Mouse (Mus musculus) G1E (cell line): ENCODE results near the gene Runx2.

Source experiments
- CTCF ChIP-seq: IDR thresholded peaks from 2 replicates; pipeline ENCODE4 v1.5.1; 2012; ENCODE audit warnings: low read depth, low read length, inconsistent platforms, mixed read lengths
- GATA2 ChIP-seq: IDR thresholded peaks from 2 replicates; pipeline ENCODE4 v1.6.1; 2012; ENCODE audit warnings: low read depth, low read length, inconsistent platforms, borderline replicate concordance
- POLR2AphosphoS5 ChIP-seq: IDR thresholded peaks from 2 replicates; pipeline ENCODE4 v1.6.1; 2012; ENCODE audit warnings: low read depth, low read length, inconsistent platforms; ENCODE audit not compliant: insufficient replicate concordance
- TAL1 ChIP-seq: conservative IDR thresholded peaks from 2 replicates; pipeline ENCODE4 v1.6.1; 2012; ENCODE audit warnings: low read depth, low read length, inconsistent platforms, mixed read lengths

DNA sequence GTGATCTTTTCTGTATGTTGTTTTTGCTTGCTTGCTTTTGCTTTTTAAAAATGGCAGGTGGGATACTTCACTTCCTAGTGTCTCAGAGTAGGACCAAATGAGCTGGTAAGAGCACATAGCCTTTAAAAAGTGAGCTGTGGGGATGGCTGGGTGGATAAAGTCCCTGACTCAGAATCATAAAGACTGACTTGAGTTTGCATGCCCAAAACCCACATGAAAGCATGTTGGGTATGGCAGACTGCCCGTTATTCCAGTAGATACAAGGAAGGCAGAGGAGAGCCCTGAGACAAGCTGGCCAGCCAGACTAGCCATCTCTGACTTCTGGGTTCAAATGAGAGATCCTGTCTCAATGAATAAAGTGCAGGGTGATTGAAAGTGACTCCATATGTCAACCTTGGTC, 214.7 kb downstream of the Runx2 start:
- no peak for TF ChIP-seq TAL1
- TF ChIP-seq POLR2AphosphoS5: no peak
- TF ChIP-seq GATA2: no peak
- TF ChIP-seq CTCF: no peak
